Mouse (Mus musculus): ENCODE data around the gene Ranbp3.

Ranbp3 gene

DNA sequence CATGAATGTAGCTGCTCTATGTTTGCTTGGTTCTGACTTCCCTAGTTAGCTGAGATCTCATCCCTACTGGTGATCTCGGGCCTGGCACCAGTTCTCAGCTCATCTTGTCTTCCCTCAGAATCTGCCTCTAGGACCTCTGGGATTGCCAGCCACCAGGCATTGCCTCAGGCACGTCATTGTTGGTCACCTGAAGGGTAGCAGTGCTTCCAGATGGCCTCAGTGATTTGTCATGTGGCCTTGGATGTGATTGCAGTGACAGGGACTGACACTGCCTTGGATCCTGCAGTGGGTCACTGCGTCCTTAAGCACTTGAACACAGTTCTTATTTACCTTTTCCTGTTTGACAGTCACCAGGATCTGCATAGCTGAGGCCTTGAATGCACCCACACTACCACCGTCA lies 8.7 kb downstream of the Ranbp3 start:
- peak in 1 of 2 experiments; percentile 35 for DNase-seq

DNA sequence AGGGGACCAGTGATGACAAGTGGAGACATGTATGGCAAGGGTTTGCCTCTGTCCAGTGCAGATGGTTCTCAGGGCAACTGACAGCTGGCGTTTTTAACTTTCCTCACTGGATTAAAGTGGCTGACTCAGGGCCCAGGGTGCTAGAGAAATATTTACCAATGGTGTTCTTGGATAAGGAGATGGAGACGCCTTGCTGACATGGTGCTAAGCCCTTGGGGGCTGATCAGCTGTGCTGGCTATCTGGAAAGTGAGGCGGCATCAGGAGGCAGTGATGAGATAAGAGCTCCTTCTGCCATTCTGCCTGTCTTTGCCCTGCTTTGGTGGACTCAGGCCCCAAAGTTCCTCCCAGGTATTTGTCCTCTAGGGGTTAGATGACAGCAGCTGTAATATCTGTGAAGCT lies 9.8 kb downstream of the Ranbp3 start:
- no peak for DNase-seq

DNA sequence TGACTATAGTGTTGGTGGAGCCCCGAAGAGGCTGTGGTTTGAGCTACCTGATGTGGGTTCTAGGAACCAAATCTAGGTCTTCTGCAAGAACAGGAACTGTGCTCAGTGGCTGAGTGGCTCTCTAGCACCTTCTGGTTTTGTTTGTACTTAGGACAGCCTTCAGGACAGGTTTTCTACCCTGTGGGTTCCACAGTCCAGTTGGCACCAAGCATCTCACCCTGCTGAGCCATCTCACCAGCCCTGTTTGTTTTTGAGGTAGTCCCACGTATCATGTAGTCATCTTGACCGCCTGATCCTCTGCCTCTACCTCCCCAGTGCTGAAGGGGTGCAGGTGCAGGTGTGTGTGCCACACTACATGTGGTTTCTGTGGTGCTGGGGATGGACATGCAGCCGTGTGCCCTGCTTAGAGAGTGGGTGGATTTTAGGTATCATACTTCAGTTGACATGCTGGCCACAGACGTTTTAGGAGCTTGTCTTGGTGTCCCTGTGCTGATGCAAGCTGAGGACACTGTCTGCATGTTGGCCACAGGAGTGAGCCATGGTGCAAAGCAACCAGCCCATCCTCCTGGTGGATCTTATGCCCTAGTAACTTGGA lies 10.5 kb downstream of the Ranbp3 start:
- DNase-seq, result peak in 1 of 2 experiments; percentile 44

DNA sequence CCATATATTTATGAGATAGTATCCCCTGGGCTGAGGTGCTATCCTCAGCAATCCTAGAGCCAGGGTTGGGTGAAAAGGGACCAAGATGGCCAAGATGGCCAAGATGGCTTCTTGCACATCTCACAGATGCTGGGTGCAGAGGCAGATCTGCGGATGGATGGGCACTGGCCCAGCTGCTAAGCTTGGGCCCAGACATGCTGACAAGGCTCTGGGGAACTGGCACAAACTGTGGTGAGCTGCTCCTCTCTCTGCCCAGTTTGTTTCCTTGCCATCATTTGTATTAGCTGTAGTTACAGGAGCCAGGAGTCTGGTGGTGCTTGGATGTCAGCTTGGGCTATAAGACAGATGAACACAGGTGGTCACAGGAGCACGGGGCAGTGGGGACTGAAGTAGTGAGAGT lies 11.6 kb downstream of the Ranbp3 start:
- no peak for DNase-seq

DNA sequence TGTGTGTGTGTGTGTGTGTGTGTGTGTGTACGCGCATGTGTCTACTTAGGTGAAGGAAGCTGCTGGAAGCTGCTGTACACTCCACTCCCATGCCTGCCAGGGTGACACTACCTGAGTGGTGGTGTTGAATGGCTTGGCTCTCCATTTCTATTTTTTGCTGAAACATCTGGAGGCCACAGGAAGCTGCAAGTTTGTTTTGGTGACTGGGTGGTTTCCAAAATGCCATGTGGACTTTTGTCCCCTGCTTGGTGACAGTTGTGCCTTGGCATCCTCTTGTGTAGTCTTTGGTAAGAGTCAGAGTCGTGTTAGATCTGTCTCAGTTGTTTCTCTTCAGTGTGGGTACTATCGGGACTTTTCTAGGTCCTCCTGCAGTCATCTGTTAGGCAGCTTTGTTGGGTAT lies 13.7 kb downstream of the Ranbp3 start:
- no peak for DNase-seq

DNA sequence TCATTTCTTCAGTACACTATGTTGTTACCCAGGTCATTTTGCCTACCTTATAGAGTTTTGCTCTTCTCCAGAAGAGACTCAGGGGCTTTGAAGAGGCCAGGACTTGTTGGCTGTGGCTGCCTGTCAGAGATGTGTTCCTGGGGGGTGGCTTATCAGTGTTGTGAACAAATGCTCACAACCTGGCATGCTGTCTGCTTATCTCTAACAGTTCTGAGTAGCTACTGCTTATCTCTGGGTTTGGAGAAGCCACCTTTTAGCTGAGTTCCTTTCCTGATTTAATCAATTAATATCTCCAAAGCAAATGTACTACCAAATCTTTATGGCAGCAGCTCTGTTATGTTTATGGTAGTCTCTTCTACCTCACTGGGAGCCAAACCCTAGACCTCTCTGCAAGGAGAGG lies 15.0 kb downstream of the Ranbp3 start:
- DNase-seq, result no peak

DNA sequence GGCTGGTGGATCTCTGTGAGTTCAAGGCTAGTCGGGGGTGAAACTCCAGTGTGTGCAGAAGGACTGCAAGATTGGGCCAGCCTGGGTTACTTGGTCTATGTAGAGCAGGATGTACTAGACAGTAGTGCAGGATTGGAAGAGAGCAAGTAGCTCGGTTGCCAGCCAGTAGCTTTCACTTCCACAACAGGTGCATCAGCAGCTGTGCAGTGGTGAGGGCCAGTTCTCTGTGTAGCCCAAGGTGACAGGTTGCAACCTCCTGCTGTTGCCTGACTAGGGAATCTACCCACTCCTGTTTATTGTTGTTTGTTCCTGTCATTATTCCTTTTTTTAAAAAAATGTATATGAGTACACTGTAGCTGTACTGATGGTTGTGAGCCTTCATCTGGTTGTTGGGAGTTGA lies 15.6 kb downstream of the Ranbp3 start:
- DNase-seq, result no peak

DNA sequence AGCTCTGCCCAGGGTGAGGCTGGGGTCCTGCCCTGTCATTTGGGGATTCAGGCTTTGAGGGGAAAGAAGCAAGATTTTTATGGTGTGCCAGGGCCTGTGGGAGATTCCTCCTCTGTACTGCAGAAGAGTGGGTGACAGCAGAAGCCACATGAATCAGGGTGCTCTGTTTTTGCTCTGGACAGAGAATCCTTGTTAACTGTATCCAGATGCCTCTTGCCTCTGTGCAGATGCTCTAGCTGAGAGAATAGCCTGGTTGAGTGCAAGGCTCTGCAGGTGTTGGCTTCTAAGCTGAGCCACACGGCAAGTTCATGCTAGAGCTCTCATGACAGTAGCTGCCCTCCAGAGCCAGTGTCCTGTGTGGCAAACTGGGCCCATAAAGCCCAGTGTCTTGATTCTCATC lies 20.3 kb downstream of the Ranbp3 start:
- no peak for DNase-seq

DNA sequence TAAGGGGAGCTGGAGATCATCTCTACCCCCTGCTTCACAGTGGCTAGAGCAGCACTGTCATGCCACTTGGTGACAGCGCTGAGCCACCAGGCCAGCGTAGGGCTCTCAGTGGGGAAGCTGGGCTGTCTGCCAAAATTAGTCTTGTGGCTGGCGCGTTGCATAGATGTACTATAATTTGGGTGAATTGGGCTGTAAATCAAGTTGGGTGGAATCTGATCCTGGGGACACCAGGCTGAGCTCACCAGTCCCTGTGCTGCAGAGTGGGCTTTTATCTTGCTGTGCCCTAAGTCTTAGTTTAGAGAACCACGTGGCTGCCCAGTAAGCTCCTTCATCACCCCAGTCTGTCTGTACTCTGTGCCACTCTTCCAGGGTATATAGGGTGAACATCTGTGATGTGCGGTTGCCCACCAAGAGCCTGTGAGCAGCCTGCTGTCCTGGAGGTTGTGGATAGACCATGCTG lies 20.8 kb downstream of the Ranbp3 start:
- peak; percentile 89 for DNase-seq

DNA sequence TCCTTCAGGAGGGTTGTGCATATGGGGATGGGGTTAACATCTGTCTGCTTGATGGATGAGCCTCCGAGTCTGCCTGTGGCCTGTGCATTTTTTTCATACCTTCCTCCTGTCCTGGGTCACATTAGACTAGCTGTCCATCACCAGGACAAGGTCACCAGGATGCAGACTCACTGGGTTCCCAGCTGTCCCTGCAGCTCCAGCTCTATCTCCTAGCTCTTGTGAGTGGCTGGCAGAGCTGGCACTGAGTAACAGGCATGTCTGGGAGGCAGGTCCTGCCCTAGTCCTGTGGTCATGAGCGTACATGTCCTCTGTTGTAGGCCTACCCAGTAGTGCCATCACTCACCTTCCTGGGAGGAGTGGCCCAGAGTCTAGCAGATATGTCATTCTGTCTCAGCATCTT lies 27.4 kb downstream of the Ranbp3 start:
- DNase-seq, result no peak

DNA sequence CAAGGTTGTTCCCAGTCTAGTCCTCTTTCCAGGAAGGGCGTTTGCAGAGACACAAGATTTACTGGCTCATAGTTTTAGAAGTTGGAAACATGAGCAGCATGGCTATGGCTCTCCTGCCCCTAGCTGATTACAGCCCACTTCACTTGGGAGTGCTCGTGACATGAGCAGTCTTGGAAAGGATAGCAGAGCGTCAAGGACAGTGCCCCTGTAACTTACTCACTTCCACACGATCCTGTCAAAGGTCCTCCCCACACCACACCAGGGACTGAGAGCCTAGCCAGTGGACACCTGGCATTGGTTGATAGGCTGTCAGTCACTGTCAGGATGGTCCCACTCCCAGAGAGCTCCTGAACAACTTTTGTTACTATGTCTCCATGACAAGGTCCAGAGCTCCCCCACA lies 29.9 kb downstream of the Ranbp3 start:
- DNase-seq, result no peak

DNA sequence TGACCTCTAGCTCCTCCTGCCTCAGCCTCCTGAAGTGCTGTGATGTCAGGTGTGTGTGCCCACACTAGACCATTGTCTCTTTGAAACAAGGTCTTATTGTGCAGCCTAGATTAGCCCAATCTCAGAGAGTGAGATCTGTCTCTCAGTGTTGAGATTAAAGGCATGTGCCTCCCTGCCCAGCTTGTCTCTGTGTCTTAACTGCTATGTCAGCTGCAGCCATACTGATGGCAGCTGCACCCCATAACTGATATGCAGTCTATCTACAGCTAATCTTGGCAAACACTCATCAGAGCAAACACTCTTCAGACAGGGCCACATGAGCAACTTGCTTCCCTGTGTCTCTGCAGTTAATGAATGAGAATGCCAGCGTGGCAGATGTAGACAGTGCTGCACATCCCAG lies 33.4 kb downstream of the Ranbp3 start:
- no peak for DNase-seq

DNA sequence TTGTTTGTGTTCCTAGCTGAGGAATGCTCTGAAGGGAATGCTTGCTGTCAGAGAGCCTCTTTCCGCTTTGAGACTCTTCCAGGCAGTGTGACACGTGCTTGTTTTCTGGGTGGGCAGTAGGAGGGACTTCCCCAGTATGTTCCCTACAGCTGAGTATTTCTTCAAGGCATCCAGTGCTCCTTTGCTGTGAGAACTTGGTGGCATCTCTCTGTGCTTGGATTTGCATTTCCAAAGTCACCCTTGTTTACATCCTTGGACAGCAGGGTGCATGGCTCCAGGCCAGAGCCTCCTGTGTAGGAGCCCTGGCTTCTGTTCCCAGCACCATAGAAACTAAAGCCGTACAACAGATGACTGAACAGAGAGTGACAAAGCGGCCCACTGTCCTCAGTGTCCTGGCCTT lies 35.6 kb downstream of the Ranbp3 start:
- DNase-seq, result no peak

DNA sequence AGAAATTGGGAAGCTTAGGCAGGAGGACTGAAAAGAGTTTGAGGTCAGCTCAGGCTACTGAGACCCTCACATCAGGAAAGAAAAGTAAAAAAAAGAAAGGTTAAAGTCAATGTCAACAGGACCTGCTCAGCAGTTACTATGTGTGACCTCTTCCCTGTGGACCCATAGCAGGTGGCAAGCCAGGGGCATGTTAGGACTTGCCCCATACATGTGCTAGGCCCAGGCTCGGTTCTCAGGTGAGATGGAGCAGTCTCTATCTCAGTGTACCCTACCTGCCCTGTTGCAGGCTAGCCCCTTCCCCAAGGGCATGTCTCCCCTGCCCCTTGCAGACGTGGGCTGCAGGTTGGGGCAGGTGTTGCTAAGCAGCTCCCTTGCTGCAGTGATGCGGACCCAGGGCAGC lies 36.6 kb downstream of the Ranbp3 start:
- no peak for DNase-seq

DNA sequence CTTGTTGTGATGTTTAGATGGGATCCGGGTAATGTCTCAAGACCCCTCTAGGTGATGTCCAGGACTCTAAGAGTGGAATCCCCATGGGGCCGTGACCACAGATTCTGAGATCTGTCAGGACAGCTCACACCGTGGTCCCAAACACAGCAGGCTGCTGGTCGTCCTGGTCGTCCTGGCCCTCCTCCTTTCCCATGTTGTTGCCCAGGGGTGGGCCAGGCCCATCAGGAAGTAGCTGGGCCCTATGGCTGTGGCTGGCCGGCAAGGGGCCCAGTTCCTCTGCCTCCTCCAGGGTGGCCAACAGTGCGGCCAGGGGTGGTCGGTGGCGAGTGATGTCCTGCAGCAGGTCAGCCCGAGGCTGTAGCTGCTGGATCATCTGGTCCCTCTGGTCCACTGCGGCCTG lies 42.3 kb downstream of the Ranbp3 start:
- no peak for DNase-seq

DNA sequence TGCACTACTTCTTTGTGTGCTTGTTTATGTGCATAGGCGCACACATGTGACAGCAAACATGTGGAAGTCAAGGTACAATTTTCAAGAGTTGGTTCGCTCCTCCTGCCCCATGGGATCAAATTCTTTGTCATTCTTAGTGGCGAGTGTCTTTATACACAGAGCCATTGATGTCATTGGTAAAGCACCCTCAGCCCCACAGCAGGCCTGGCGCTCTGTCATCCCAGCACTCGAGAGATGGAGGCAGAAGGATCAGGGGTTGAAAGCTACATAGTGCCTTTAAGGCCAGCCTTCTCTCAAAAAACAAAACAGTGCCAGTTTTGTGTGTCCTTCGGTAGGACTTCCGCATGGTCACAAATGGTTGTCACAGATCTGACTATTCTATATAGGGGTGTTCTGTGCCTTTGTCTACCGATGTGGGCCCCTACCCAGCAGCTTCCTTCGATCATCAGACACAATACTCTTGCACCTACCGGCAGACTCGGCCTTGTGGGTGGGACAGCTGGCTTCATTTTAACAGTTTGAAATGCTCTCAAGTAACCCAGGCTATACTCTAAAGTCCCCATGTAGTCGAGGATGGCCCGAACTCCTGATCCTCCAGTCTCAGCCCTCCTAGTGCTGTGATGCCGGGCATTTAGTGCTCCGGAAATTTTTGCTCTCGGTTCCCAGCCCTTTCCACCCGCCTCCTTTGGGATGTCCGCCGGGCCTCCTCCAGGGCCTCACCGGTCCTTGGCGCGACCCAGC lies 43.0 kb downstream of the Ranbp3 start:
- DNase-seq, result no peak

DNA sequence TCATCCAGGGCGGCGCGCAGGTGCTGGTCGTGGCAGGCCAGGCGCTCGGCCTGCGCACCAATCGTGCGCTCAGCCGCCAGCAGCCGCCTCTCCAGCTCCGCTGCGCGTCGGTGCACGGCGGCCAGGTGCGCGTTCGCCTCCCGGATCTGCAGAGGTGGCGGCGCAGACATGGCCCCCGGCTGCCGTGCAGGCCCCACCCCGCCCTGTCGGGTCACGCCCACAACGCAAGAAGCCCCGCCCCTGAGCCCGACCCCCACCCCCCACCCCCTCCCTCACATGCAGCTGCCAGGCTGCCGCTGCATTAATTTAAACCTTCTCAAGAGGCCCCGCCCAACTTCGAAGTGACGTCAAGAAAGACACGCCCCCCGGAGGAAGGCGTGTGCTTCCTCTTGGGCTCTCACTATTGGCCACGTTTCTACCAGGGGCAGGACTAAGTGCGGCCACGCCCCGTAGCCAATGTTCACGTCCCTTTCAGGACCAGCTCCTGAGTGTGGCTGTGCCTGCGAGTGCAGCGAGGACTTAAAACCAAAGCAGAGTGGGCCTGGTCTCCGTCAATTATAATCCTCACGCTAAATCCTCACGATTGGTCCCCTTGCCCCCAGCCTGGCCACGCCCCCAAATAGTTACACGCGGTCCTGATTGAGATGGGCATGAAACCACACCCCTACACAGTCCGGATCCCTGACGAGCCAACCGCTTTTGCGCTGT lies 43.7 kb downstream of the Ranbp3 start:
- peak; percentile 93 to 95 for DNase-seq

DNA sequence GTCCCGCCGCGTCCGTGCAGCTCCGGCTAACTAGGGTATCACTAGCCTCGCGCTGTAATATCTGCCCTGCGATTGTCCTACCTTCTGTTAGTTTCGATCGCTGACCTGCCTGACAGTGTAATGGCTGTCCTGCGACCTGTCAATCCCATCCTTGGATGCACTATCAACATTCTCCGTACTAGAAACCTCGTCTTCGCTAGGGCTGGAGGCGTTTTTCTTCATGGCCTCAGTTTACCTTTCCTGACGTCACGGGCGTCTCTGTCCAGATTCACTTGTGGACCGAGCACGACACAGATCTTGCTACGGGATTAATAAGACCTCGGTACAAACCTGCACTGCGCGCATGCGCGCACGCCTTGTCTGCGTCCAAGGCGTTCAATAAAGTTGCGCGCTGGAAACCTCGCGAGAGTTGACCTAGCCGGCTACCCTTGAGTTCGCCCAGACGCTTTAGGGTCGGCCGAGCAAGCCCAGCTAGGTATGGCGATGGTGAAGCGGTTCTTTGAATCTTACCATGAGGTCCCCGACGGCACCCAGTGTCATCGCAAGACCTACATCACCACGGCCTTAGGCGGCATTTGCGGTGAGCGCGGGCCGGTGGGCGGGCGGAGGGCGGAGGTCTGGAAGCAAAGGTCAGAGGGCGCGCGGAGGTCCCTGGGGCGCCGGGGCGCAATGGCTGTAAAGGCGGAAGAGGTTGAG lies 44.4 kb downstream of the Ranbp3 start, which contains the start of the genes Ndufa11 and Vmac:
Gene Ndufa11 (plus strand): TSS at position 405 of the 696 bp plus-strand sequence.
Gene Vmac (minus strand): TSS at position 660 of the 696 bp plus-strand sequence.
- peak; percentile 91 for DNase-seq

DNA sequence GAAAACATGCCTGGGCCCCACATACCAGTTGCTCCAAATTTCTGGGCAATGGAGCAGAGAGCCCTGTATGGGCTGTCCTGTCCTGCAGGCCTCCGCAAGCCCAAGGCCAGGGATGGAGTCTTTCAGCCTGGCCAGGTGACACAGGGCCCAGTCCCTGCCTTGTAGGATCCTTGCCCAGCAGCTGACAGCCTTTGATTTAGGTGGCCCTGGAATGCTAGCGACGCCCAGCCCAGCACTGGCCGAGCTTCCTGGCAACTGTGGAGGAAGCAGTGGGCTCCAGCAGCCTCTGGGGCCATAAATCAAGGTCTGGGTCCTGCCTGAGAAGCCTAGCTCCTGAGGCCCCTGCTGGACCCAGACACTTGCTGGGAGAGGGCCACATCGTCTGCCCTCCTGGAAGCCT lies 49.3 kb downstream of the Ranbp3 start:
- DNase-seq, result no peak

DNA sequence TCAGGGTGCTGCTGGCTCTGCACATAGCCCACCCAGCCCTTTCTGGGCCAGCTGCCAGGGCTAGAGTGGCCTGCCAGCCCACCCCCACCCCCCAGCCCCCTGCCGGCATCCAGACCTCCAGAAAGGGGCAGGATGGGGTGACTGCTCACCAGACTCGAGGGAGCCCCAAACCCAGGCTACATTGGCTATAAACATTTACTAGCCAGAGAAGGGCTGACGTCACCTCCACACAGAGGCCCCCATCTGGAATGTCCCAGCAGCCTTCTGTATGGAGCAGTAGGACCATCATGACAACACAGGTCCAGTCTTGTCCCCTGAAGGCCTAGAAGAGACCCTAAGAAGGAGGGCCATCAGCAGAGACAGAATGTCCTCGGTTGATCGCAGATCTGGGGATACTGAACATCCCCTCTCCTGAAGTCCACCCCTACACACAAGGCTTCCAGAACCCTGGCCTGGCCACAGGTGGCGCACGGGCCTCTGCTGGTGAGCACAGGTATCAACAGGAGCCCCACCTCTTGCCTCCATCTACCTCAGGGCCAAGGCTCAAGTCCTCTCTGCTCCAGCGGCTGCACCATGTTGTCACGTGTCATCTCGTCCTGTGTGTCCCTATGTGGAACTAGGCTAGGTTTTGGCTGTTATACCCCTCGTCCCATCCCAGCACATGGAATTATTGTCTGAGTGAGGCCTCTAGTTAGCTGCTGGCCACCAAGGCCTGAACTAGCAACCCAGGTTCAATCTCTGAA lies 50.5 kb downstream of the Ranbp3 start:
- DNase-seq, result no peak

DNA sequence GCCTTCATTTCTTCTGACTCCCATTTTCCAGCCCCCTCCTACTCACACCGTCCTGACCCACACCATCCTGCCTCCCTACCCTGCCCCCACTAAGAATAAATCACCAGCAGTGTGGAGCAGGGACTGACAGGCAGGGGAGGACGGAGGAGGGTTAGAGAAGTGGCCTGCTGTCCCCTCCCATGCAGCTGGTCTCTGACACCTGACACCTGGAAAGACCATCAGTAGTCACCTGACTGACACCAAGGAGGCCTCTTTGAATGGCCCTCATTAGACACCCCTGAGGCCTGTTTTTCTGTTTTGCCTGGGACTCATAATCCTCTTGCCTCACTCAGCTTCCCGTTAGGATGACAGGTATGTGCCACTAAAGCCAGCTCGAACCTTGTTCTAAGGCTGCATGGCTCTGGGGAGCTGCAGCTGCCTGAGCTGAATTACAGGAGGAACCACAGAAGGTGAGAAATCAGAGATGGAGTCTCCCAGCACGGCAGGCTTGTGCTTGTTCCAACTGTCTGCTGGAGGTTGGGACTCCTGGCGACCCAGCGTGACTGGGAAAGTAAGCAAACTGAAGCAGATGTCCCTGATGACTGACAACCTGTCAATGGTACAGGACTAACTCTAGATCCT lies 54.0 kb downstream of the Ranbp3 start:
- DNase-seq, result peak in 1 of 2 experiments; percentile 15

DNA sequence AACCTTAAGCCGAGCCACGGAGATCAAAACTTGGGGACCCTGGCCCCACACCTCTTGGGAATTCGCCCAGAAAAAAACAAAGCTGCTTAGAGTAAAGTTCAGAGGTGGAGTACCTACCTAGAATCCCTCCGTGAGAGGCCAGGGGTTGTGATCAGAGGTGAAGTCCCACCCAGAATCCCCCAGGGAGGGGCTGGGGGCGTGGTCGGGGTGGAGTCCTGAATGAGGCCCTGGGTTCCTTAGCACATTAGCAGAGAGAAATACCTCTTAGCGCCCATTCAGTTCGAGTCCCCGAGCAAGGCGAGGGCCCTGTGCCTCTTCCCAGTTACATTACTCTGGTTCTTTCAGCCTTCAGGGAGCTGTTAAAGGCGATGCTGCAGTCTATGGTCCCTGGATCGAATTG lies 54.6 kb downstream of the Ranbp3 start:
- DNase-seq, result no peak

Data from cerebellum, adult 18-20 months (tissue).